Mouse (Mus musculus): ENCODE measurements around the gene Slc35f4.
"Not testable (repeated sequence)": the region's sequence is repeated elsewhere in the genome, so short reads cannot be mapped to it uniquely, and the experiment has no call there.

The Slc35f4 gene

DNA sequence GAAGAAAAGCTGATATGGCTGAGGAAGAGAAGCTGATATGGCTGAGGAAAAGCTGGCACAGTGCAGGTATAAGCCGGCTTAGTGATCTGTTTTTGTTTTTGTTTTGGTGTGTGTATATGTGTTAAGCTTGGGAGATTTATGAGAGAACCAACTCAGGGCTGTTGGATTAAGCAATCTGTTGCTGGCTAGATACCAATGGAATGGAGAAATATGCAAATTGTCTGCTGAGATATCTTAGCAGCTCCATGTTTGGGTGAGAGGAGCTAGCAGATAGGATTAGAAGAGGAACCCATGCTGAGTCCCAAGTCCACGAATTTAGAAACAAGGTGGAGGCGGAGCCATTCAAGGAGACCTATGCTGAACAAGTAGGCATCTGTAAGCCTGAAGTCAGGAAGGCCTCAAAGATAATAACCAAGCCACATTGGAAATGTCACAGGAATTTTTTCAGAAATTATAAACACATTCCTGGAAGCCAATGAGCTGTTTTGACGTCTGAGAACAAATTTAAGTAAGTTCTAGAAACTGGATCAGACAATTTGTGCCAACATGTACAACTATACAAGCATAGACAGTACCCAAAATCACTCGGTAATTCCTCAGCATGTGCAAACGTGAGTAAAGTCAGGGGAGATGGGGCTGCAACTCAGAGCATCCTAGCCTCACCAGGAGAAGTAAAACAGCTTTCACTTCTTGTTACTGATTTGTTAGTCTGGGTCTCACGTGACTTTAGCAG is 177.5 kb downstream of the Slc35f4 start:
- no peak for DNase-seq

DNA sequence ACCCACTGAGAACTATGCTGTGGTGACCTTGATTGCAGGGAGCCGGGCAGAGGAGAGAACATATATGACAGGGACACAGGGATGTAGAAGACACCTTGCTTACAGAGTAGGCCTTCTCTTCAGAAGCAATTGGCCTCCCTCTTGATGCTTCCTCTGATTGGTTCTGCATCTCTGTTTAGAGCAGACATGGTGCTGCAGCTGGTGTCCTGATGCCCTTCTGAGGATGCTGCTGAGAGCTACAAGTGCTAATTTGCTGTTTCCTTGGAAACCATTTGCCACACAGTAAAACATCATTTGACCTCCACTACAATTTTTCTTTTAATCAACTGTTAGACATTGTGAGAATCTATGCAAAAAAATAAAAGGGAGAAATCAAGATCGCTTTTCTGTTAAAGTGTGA is 180.0 kb downstream of the Slc35f4 start:
- no peak for DNase-seq

DNA sequence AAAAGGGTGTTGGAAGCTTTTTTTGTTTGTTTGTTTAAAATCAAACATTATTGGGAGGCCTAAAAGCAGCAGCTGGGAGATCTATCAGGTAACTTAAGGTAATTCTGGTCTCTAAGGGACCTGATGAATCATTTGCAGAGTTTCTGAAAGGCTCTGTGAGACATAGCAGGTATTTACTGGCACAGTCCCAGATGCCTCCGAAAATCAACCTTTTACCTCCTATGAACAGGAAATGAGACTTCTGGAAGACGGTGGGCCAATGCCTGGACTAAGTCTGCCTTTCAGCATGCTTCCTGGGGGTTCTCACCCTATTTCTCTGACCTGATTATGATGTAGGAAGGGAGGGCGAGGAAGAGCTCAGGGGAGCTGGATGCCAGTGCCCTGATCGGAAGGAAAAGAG is 188.8 kb downstream of the Slc35f4 start:
- no peak for DNase-seq

DNA sequence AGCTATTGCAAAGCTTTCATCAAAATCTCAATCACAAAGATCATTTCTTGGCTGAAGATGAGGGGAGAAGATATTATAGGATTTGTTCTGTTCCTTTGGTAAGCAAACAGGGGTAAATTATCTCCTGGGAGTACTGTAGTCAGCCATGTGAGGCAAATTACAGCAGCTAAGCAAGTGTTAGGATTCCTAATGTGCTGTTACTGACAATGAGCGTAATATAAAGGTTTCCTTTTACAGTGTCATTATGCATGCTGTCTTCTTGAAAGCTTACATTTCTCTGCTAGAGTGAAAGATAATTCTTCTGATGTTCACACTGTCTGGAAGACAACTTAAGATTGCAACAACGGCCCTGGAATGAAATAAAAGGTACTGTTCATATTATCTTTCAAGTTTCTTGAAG is 192.0 kb downstream of the Slc35f4 start:
- DNase-seq = no peak

DNA sequence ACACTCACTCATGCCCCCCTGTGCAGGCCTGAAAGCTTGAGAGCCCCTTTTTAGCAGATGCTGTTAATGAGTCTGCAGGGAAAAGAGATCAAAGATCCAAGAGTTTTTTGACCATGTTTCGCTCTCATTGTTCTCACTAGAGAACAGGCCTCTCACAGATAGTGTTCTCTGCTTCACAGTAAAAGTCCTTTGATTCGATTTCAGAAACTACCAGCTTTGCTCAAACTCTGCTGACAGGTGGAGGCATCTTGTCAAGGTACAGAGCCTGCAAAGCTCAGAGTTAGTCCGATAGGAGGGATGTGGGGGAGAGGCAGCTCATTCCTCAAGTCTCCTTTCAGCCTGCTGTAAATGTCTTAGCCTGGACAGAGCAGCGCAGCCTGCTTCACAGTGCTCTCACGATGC is 209.4 kb downstream of the Slc35f4 start:
- no peak for DNase-seq

DNA sequence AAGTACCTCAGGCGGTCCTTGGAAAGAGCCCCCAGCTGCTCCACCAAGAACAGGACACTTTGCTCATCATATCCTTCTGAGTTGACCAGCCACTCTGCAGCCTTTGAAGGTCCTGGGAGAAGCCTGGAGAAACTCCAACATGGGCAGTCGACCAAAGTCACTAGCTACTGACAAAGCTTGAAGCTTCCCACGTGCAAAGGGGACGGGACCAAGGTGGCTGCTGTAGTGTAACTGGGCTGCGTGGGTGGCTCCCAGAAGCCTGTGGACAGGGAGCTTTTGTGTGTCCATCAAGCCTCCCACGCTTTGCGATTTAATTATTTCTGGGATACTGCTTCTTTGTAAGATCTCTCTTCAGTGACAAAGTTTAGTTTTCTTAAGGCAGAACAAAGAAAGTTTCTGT is 211.9 kb downstream of the Slc35f4 start:
- peak; percentile 18 for DNase-seq

DNA sequence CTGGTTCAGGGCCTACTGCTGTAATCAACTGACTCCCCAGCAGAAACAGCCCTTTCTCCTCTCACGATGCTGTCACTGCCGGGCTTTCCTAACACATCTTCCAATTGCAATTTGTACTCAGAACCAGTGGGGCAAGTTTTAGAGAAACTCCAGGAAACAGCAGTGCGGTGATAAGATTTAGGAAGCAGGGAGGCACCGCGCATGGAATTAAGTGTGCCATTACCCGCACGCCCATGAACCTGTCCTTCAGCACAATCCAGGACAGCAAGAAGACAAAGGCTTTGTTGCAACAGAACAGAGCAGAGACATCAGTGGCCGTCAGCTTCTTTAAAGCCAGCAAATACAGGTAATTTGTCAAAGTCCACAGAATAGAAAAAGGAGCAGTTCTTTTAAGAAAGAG is 212.5 kb downstream of the Slc35f4 start:
- no peak for DNase-seq

DNA sequence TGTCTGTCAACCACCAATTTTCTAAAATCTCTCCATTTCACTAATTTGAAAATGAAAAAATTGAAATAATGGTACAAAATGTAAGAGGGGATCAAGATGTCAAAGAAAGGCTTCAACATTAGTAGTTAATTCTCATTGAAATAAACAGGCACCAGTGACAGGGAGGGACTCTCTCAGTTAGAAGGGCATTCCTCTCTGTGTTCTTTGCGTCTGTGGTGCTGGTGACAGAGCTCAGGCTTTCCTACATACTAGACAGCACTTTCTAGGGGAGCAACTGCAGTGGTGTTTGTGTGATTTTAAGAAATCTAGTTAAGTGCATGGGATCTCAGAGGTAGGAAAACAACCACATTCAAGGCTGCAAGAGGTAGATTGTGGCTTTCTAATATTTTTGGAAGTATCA is 214.3 kb downstream of the Slc35f4 start:
- no peak for DNase-seq

DNA sequence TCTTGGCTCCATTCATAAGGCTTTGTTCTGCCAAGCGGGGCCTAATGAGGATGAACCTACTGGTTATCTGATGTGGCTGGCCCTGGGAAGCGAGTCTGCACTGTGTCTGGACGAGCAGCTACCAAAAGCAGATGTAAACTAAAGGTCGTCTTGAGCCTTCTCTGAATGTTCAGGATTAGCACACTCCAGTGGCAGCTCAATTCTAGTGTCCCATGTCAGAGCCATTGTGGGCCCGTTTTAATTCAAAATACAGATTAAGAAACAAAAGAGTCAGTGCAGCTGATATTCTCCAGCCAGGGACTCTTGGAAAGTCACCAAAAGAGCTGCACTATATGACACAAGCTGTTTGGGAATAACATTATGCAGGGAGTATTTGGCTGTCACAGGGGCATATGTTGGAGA is 214.8 kb downstream of the Slc35f4 start:
- no peak for DNase-seq

DNA sequence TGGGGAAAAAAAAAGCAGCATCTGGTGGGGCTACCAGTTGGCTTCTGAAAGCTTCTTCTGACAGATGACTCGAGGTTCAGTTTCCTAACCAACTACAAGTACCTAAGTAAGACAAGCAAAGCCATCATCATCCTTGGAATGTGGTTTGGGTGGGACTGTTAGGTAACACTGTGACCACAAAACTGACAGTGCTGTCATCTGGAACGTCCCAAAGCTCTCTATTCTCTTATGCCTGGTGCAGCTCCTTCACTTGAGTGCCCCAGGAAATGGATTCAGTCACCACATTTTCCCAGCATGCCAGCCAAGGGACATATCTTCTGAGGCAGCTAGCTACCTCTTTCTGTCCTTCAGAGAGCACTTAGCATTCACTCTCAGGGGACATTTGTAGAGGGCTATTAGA is 216.2 kb downstream of the Slc35f4 start:
- DNase-seq = no peak

DNA sequence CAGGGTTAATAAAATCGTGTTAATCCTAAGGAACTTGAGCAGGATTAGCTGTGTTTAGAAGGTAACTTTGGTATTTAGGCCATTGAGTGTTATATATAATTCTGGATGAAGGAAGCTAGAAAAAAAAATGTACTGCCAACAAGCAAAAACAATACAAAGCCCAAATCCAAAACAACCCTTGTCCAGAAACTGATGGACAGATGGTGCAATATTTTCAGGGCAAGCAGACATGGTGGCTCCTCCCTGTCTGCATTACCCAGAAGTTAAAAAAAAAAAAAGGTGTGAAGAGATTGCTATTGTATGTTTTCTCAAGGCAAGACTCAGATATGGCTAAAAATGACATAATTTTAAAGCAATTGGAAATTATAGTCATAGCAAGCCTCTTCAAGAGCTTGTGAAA is 217.3 kb downstream of the Slc35f4 start:
- no peak for DNase-seq

DNA sequence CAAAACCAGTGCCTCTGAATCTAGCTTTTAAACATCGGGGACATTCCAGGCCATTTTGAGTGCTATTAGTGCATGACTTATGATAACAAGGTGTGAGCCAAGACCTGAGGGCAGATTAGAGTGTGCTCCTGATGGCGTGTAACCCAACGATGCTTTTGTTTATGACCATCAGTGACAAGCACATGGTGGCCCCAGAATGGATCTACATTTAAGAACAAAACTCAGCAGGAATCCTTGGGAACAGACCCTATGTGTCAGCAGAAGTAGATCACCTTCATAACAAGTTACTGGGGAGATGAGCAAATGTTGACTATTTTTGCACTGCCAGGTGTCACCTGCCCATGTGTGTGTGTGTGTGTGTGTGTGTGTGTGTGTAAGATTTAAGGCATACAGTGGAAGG is 218.0 kb downstream of the Slc35f4 start:
- DNase-seq = no peak

DNA sequence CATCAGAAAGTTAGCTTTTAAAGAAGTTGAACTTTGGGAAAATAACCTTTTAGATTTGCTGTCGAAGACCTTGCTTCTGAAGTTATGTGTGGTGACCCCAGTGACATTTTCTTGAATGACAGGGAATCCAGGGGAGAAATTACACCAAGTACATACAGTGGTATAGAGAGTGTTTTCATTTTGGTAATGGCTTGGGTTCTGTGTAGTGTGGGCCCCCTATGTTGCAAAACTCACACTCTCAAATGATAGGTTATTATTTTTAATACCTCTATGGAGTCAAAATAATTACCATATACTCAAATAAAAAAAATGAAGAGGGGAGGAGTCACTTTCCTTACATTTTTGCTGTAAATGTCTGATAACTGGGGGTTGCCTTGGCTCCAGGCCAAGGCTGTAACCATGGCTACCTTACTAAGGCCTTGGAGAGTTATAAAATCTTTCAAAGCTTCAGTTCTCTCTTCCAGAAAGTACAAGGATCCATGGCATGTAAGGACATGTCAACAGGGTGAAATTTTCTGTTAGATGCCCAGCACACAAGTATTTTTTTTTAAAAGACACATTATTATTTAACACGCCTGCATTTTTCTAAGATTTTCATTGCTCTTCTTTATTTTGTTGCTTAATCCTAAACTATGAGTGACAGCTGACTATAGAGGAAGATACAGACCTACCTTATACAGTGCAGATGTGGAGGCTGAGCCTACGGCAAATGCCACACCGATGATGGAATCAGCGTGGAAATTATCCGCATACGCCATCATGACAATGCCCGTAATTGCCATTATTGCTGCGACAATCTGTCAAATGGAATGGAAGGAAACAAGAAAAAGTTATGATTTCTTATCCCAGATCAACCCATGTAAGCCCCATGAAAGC is 220.1 kb downstream of the Slc35f4 start:
- DNase-seq = no peak

DNA sequence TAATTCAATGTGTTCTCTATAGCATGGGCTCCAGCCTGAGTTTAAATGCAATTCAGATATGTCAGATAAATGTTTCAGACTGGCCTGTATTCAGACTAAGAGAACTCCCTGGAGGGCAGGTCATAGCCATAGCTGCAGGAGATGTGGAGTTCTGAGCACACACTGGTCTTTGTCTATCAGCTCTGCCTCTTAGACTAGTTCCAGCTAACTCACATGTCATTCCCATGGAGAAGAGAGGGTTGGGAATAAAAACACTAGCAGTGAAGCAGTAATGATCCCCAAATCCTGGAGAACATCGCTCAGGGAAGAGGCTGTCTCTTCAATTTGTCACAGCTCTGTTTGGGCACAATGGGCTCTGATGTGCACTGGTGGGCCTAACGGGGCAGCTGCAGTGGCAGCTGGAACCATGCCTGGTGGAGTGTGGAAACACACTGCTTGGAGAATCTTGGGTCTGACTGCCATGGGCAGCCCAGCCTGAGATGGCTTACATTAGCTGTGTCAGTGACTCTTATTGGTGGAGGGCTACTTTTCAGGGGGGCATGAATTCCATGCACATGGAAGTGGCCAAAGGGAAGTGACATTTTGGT is 223.5 kb downstream of the Slc35f4 start:
- DNase-seq = peak; percentile 11

DNA sequence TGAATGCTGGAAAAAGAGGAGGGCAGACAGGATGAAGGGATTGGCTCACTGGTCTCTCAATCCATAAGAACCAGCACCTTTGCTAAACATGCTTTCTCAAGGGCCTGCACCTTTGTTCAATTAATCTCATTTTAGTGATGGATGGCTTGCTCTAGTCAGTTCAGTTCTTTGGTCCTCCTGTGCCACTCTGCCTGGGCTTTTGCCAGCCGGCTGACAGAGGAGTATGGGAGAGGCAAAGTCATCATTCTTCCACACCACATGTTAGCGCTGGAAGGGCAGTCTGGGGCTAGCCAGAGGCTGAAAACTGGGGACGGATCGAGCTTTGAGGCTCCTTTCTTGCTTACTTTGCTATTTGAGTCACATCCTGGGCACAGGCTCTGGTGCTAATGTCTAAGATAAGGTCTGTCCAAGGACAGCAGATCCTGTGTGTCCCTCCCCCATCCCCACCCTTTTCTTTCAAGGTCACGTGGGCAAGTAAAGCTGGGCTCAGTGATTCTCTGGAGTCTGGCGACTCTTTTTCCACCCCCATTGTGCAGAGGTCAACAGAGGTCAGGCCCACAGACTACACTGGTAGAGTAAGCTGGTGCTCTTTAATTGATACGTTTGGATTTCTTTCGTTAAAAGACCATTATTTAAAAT is 224.7 kb downstream of the Slc35f4 start:
- DNase-seq = no peak

DNA sequence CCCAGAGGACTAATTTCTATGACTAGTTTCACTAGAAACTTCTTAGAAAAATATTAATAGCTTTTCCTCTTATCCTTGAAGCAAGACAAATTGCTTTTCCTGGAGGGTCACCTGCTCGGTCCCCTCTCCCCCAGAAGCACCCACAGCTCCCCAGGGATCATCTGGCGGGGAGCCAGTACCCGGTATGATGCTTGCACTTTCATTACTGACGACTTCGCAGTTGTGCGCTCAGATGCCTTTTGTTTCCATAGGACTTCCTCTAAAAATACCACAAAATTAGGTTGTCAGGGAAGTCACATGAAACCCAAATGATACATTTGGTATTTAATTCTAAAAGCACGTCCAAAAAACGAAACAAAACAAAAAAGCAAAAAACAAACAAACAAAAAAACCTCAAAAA is 225.5 kb downstream of the Slc35f4 start:
- DNase-seq = no peak

DNA sequence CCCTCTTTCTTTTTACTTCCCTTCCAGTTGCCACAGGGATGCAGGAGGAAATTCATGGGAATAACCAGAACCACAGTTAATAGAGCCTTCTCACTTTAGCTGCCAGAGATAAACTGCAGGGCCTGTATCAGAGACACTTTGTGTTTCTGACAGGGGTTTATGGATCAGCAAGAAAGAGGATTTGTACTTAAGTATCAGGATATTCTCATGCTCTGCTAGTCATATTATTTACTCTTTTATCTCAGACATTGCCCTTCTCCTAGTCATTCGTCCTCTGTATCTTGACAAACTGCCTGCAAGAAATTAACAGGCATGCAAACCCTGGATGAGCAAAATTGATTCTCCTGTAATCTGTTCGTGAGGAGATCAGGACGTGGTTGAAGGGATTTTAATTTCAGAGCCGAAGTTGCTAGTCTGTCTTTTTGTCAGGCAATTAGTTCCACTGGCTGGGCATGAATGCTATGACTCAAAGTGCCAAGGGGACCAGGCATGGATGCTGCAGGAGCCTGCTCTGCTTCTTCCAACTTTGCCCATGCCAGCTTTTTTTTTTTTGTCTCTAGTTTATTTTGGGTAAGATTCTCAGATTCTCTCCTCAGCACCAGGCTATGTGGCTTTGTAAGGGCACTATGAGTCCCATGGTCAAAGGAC is 231.9 kb downstream of the Slc35f4 start:
- DNase-seq = no peak

DNA sequence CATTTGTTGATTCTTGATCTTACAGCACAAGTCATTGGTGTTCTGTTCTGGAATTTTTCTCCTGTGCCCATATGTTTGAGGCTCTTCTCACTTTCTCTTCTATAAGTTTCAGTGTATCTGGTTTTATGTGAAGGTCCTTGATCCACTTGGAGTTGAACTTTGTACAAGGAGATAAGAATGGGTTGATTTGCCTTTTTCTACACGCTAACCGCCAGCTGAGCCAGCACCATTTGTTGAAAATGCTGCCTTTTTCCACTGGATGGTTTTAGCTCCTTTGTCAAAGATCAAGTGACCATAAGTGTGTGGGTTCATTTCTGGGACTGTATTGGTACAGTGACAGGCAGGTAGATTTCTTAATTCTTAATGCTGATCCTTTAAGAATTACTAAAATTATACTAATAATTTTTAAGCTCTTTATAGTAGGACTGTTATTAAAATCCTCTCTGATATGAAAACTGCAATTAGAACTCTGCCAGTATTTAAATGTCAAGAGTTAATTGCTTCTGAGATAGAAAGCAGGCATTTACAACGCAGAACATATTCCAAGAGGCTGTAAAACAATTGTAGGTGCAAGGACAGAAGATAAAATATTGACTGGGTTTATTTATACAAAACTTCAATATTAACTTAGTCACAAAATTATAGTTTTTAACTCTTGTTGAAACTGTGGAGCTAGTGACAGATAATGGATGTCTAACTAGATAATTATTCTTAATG is 235.7 kb downstream of the Slc35f4 start:
- DNase-seq = no peak

DNA sequence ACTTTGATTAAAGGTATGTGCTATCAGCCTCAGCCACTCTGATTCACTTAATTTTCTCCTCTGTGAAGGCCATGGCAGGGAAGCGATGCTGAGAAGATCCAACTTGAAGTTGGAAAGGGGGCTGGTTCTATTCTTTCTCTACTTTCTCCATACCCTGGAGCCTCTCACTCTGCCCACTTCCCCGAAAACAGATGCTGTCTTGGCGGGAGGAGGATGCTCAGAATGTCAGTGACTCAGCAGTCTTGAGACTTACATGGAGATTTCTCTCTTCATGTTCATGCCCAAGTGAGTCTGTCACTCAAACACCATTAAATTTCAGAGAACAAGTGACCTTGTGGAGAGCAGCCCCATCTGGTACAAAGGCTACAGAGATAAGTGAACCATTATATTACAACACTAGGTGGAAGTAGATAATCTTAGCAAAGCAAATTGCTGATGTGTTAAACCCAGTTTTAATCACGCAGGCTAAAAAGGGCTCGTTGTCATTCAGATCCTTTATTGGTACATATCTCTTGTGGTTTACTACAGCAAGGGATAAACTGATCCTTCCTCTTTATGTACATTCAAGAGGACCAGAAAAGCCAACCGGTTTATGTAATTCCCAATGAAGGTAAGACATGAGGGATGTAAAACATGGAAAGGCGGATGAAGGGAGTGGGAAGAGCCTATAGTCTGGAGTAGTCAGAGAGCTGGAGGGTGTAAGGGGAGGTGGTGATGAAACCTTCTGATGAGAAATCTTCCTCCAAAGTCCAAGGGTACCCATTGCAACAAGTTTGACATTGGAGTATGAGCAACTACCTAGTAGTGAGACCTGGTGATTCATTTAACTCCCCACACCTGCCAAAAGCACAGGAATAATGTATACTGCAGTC is 241.8 kb downstream of the Slc35f4 start:
- DNase-seq = peak; percentile 14

DNA sequence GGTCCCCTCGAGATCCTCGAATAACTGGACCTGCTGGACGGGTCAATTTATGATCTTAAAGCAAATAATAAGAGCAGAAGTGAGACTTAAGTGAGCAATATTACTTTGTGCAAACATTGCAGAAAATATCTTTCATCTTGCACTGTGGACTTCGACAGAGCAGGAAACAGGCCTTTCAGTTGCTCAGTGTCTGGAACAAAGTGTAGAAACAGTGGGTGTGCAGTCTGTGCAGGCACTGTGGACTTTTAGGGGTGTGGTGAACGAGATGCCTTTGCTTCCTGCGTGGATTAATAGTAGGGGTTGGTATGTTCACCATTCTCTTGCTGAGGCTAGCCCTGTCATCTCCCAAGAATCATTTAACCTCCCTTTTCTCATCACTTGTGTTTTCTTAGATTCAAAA is 247.0 kb downstream of the Slc35f4 start:
- no peak for DNase-seq

DNA sequence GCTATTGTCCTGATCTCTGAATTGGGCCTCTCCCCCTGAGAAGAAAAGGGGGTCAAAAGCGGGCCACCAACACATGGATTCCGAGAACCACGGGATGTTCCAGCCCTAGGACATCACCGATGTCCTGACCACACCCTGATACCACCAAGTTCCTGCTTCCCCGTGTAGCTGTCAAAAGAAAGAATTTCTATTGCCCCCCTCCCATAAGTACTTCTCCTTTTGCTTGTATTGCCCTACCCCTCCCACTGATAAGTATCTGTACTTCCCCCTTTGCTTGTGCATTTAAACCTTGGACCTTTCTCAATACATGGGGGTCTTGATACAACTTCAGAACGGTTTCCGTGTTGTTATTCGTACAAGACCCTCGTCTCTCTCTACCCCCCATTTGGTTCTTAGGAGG is 247.4 kb downstream of the Slc35f4 start:
- DNase-seq = not testable (repeated sequence)

Measured in right cerebral cortex, postnatal 14 days (tissue).